Mouse (Mus musculus) limb, embryonic 11.5 days (tissue): ENCODE data around the gene Neurl1b. TPM values are rescaled to one million over a fixed set of nuclear protein-coding genes. Genes with fewer than 3 reads are reported as not detected.

Experiments used
- ATAC-seq: fragments of 200-750 bp; cut with Nextera tagmentation; 2 replicates; pipeline ENCODE4 v1.8.0; 2017; ENCODE audit warnings: low read depth; ENCODE audit not compliant: insufficient number of reproducible peaks, low FRiP score, low TSS enrichment
- DNase-seq: peaks from one replicate; pipeline ENCODE4 v3.0.0-alpha.2; 2015; ENCODE audit warnings: low spot score
- H3K27ac ChIP-seq: fragments of 300-500 bp; sonication (generic); replicated peaks from 2 replicates; pipeline ENCODE4 v1.5.1; 2014; ENCODE audit warnings: low read depth, mild to moderate bottlenecking, low read length
- H3K27me3 ChIP-seq: fragments of 300-500 bp; sonication (generic); 2 replicates; pipeline ENCODE4 v1.6.1; 2014; ENCODE audit warnings: mild to moderate bottlenecking, low read length, mixed read lengths; ENCODE audit not compliant: control insufficient read depth, insufficient read depth
- H3K36me3 ChIP-seq: fragments of 300-500 bp; sonication (generic); 2 replicates; pipeline ENCODE4 v1.6.1; 2014; ENCODE audit warnings: mild to moderate bottlenecking, low read length, moderate library complexity, mixed read lengths; ENCODE audit not compliant: control insufficient read depth, insufficient read depth
- H3K4me1 ChIP-seq: fragments of 300-500 bp; sonication (generic); 2 replicates; pipeline ENCODE4 v1.6.1; 2014; ENCODE audit warnings: low read length, mixed read lengths; ENCODE audit not compliant: control insufficient read depth, insufficient read depth
- H3K4me2 ChIP-seq: fragments of 300-500 bp; sonication (generic); 2 replicates; pipeline ENCODE4 v1.6.1; 2014; ENCODE audit warnings: low read depth, mild to moderate bottlenecking, moderate library complexity; ENCODE audit not compliant: severe bottlenecking
- H3K4me3 ChIP-seq: fragments of 300-500 bp; sonication (generic); 2 replicates; pipeline ENCODE4 v1.5.1; 2014; ENCODE audit warnings: low read depth, low read length
- H3K9ac ChIP-seq: fragments of 300-500 bp; sonication (generic); 2 replicates; pipeline ENCODE4 v1.6.1; 2014; ENCODE audit warnings: mild to moderate bottlenecking, low read length
- H3K9me3 ChIP-seq: fragments of 300-500 bp; sonication (generic); 2 replicates; pipeline ENCODE4 v1.6.1; 2016; ENCODE audit warnings: low read length; ENCODE audit not compliant: control insufficient read depth
- WGBS: fragments of 180-500 bp; shearing (Covaris S2); extraction: QIAGEN DNeasy Blood & Tissue Kit; methylation state at CpG from one replicate; pipeline ENCODE4 v1.1.7; 2014; 5-methylcytosine and 5-hydroxymethylcytosine counted together
- polyA plus RNA-seq: library from polyadenylated mRNA; unstranded; fragments of >200 nt; fragmentation: Nextera tagmentation; extraction: Ambion mirVana; gene quantifications from 2 replicates; pipeline ENCODE4 v1.2.1, GENCODE M21; 2014

The Neurl1b gene
- polyA plus RNA-seq, 1 experiment from 2014 or later, result 0.21 TPM

GRCm38 (mm10) chr17:26452371-26452972 is 37.8 kb downstream of the Neurl1b start:
- Histone ChIP-seq H3K9ac (no peak overlapping the region), H3K27ac (no peak overlapping the region), H3K36me3 (no peaks in the 10 kb centered on the region), H3K9me3 (no peaks in the 10 kb centered on the region), H3K4me3 (no peak overlapping the region), H3K4me1 (no peaks in the 10 kb centered on the region), H3K4me2 (no peak overlapping the region), H3K27me3 (no peaks in the 10 kb centered on the region)
- WGBS, result 56% methylated on average over 5 of the region's 5 CpGs
- DNase-seq, result peak; percentile 56
- no peak for ATAC-seq

- H3K27ac ChIP-seq, result no peak overlapping the region
- ATAC-seq, result no peak
- H3K4me1 ChIP-seq, result no peaks in the 10 kb centered on the region
Measured at GRCm38 (mm10) chr17:26457506-26457905, 42.9 kb downstream of the Neurl1b start.

GRCm38 (mm10) chr17:26458049-26458448 is 43.4 kb downstream of the Neurl1b start:
- no peaks in the 10 kb centered on the region for H3K9me3 ChIP-seq
- no peak for ATAC-seq
- H3K27ac ChIP-seq, result no peak overlapping the region
- no peak overlapping the region for H3K4me2 ChIP-seq
- DNase-seq, result no peak
- no peak overlapping the region for H3K4me3 ChIP-seq
- no peaks in the 10 kb centered on the region for H3K27me3 ChIP-seq
- 68% methylated on average over 7 of the region's 7 CpGs for WGBS
- H3K36me3 ChIP-seq, result no peaks in the 10 kb centered on the region
- H3K9ac ChIP-seq, result no peak overlapping the region
- H3K4me1 ChIP-seq, result no peaks in the 10 kb centered on the region

More at GRCm38 (mm10) chr17:26457506-26457905, 42.9 kb downstream of the Neurl1b start:
- Histone ChIP-seq H3K9ac (no peak overlapping the region), H3K9me3 (no peaks in the 10 kb centered on the region), H3K27me3 (no peaks in the 10 kb centered on the region), H3K4me3 (no peak overlapping the region), H3K4me2 (no peak overlapping the region), H3K36me3 (no peaks in the 10 kb centered on the region)
- DNase-seq, result no peak

GRCm38 (mm10) chr17:26462634-26463170 is 48.1 kb downstream of the Neurl1b start:
- H3K27ac ChIP-seq, result no peak overlapping the region
- no peaks in the 10 kb centered on the region for H3K4me1 ChIP-seq
- H3K4me2 ChIP-seq, result no peak overlapping the region
- peak; percentile 85 for DNase-seq
- 29% methylated on average over 12 of the region's 12 CpGs for WGBS
- H3K4me3 ChIP-seq, result no peak overlapping the region
- H3K27me3 ChIP-seq, result no peaks in the 10 kb centered on the region
- no peaks in the 10 kb centered on the region for H3K36me3 ChIP-seq
- no peaks in the 10 kb centered on the region for H3K9me3 ChIP-seq
- no peak for ATAC-seq
- no peak overlapping the region for H3K9ac ChIP-seq

GRCm38 (mm10) chr17:26463432-26463831 is 48.8 kb downstream of the Neurl1b start:
- Histone ChIP-seq H3K27ac (no peak overlapping the region), H3K9ac (no peak overlapping the region), H3K4me1 (no peaks in the 10 kb centered on the region), H3K36me3 (no peaks in the 10 kb centered on the region), H3K4me3 (no peak overlapping the region), H3K9me3 (no peaks in the 10 kb centered on the region), H3K27me3 (no peaks in the 10 kb centered on the region), H3K4me2 (no peak overlapping the region)
- ATAC-seq, result no peak
- 91% methylated on average over 5 of the region's 5 CpGs for WGBS
- no peak for DNase-seq

- DNase-seq (no peak), ATAC-seq (no peak)
- no peak overlapping the region for H3K4me3 ChIP-seq
- no peaks in the 10 kb centered on the region for H3K27me3 ChIP-seq
- WGBS, result 50% methylated on average over 4 of the region's 4 CpGs
- no peak overlapping the region for H3K9ac ChIP-seq
- H3K36me3 ChIP-seq, result no peaks in the 10 kb centered on the region
- no peaks in the 10 kb centered on the region for H3K4me1 ChIP-seq
- H3K4me2 ChIP-seq, result no peak overlapping the region
- no peak overlapping the region for H3K27ac ChIP-seq
- H3K9me3 ChIP-seq, result no peaks in the 10 kb centered on the region
Measured at GRCm38 (mm10) chr17:26463984-26464383, 49.4 kb downstream of the Neurl1b start.

- no peak for ATAC-seq
Measured at GRCm38 (mm10) chr17:26464481-26464880, 49.9 kb downstream of the Neurl1b start.

GRCm38 (mm10) chr17:26464972-26465371 is 50.3 kb downstream of the Neurl1b start:
- no peak overlapping the region for H3K4me3 ChIP-seq
- no peak overlapping the region for H3K4me2 ChIP-seq
- no peaks in the 10 kb centered on the region for H3K9me3 ChIP-seq
- no peak overlapping the region for H3K9ac ChIP-seq
- H3K27me3 ChIP-seq, result no peaks in the 10 kb centered on the region
- no peak for ATAC-seq
- no peaks in the 10 kb centered on the region for H3K4me1 ChIP-seq
- WGBS, result 70% methylated on average over 7 of the region's 7 CpGs
- no peak for DNase-seq
- H3K36me3 ChIP-seq, result no peaks in the 10 kb centered on the region
- no peak overlapping the region for H3K27ac ChIP-seq

More at GRCm38 (mm10) chr17:26464481-26464880, 49.9 kb downstream of the Neurl1b start:
- 80% methylated on average over 9 of the region's 9 CpGs for WGBS
- no peak for DNase-seq
- Histone ChIP-seq H3K4me1 (no peaks in the 10 kb centered on the region), H3K36me3 (no peaks in the 10 kb centered on the region), H3K4me2 (no peak overlapping the region), H3K9ac (no peak overlapping the region), H3K27ac (no peak overlapping the region), H3K4me3 (no peak overlapping the region), H3K9me3 (no peaks in the 10 kb centered on the region), H3K27me3 (no peaks in the 10 kb centered on the region)

GRCm38 (mm10) chr17:26466741-26467150 is 52.1 kb downstream of the Neurl1b start:
- no peaks in the 10 kb centered on the region for H3K4me1 ChIP-seq
- no peak overlapping the region for H3K9ac ChIP-seq
- ATAC-seq, result peak; percentile 44; the same call in 1 of the 2 replicates
- H3K4me2 ChIP-seq, result no peak overlapping the region
- H3K27ac ChIP-seq, result no peak overlapping the region
- H3K9me3 ChIP-seq, result no peaks in the 10 kb centered on the region
- no peak overlapping the region for H3K4me3 ChIP-seq
- no peaks in the 10 kb centered on the region for H3K27me3 ChIP-seq
- H3K36me3 ChIP-seq, result no peaks in the 10 kb centered on the region
- DNase-seq, result peak; percentile 89
- WGBS, result 6% methylated on average over 4 of the region's 4 CpGs
